Mouse (Mus musculus) hindbrain, embryonic 14.5 days (tissue): ENCODE measurements around the gene Lpin2. TPM values are rescaled to one million over a fixed set of nuclear protein-coding genes. Genes with fewer than 3 reads are reported as not detected.
A peak's percentile ranks its signal among the peaks of the same experiment; 100 is the strongest.

Experiments
- ATAC-seq: fragments of 200-750 bp; cut with Nextera tagmentation; 2 replicates; pipeline ENCODE4 v1.8.0; 2017; ENCODE audit warnings: moderate number of reproducible peaks, mild to moderate bottlenecking, moderate TSS enrichment, moderate library complexity; ENCODE audit not compliant: low FRiP score
- DNase-seq: peaks from one replicate; pipeline ENCODE4 v3.0.0-alpha.2; 2015; ENCODE audit warnings: low spot score
- H3K27ac ChIP-seq: fragments of 300-500 bp; sonication (generic); 2 replicates; pipeline ENCODE4 v1.5.1; 2014; ENCODE audit warnings: mild to moderate bottlenecking, moderate library complexity
- H3K27me3 ChIP-seq: fragments of 300-500 bp; sonication (generic); 2 replicates; pipeline ENCODE4 v1.6.1; 2014; ENCODE audit warnings: mild to moderate bottlenecking, low read length, mixed read lengths; ENCODE audit not compliant: control insufficient read depth, insufficient read depth
- H3K36me3 ChIP-seq: fragments of 300-500 bp; sonication (generic); replicated peaks from 2 replicates; pipeline ENCODE4 v1.6.1; 2014; ENCODE audit not compliant: control insufficient read depth, insufficient read depth
- H3K4me1 ChIP-seq: fragments of 300-500 bp; sonication (generic); replicated peaks from 2 replicates; pipeline ENCODE4 v1.6.1; 2014; ENCODE audit warnings: antibody characterized with exemption, low read length, mixed read lengths; ENCODE audit not compliant: control insufficient read depth, insufficient read depth
- H3K4me2 ChIP-seq: fragments of 300-500 bp; sonication (generic); replicated peaks from 2 replicates; pipeline ENCODE4 v1.6.1; 2014; ENCODE audit warnings: mild to moderate bottlenecking, moderate library complexity
- H3K4me3 ChIP-seq: fragments of 300-500 bp; sonication (generic); replicated peaks from 2 replicates; pipeline ENCODE4 v1.5.1; 2014; ENCODE audit warnings: mild to moderate bottlenecking, low read length
- H3K9ac ChIP-seq: fragments of 300-500 bp; sonication (generic); 2 replicates; pipeline ENCODE4 v1.6.1; 2014
- H3K9me3 ChIP-seq: fragments of 300-500 bp; sonication (generic); 2 replicates; pipeline ENCODE4 v1.6.1; 2016; ENCODE audit warnings: low read length; ENCODE audit not compliant: control insufficient read depth
- WGBS: fragments of 180-500 bp; shearing (Covaris S2); extraction: QIAGEN DNeasy Blood & Tissue Kit; methylation state at CpG from one replicate; pipeline ENCODE4 v1.1.7; 2014; 5-methylcytosine and 5-hydroxymethylcytosine counted together
- polyA plus RNA-seq: library from polyadenylated mRNA; unstranded; fragments of >200 nt; fragmentation: Nextera tagmentation; extraction: Ambion mirVana; gene quantifications from 2 replicates; pipeline ENCODE4 v1.2.1, GENCODE M21; 2014

Lpin2 gene
- polyA plus RNA-seq, 1 experiment from 2014 or later = 44.1 TPM

DNA sequence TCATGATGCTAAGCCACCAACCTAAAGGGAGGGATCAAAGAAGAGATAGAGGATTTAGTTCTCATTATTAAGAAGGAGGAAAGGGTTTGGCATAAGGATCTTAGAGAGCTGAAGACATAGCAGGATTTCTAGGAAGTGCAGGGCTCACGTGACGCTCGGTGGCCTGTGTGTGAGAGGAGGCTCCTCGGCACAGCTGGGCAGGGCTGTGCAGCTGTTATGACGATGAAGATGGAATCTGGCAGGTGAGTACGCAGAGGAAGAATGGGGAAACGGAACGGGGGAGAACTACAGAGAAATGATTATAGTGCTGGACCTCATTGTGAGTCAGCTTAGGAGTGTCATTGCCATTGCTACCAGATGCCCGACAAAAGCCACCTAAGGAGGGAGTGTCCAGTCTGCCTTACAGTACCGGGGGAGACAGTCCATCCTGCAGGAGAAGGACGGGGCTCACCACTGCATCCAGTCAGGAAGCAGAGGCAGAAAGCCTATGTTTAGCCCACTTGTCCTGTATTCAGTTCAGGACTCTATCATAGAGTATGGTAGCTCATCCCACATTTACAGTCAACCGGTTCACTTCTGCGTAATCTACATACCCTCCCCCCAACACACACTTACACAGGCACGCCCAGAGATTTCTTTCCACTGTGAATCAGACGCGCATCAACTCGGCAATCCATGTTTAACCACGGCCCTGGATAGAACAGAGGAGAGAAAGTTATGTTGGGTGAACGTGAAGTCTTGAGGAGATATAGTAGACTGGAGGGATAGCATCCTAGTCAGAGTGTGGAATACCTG, 37.8 kb upstream of the Lpin2 start:
- H3K4me1 ChIP-seq = no peaks in the 10 kb centered on the region
- ATAC-seq (no peak), DNase-seq (no peak)
- H3K4me3 ChIP-seq = no peak overlapping the region
- H3K27me3 ChIP-seq = no peaks in the 10 kb centered on the region
- WGBS = 89% methylated on average over 19 of the region's 19 CpGs
- no peak overlapping the region for H3K27ac ChIP-seq
- H3K36me3 ChIP-seq = no peaks in the 10 kb centered on the region
- H3K4me2 ChIP-seq = no peak overlapping the region
- no peak overlapping the region for H3K9ac ChIP-seq
- no peaks in the 10 kb centered on the region for H3K9me3 ChIP-seq

DNA sequence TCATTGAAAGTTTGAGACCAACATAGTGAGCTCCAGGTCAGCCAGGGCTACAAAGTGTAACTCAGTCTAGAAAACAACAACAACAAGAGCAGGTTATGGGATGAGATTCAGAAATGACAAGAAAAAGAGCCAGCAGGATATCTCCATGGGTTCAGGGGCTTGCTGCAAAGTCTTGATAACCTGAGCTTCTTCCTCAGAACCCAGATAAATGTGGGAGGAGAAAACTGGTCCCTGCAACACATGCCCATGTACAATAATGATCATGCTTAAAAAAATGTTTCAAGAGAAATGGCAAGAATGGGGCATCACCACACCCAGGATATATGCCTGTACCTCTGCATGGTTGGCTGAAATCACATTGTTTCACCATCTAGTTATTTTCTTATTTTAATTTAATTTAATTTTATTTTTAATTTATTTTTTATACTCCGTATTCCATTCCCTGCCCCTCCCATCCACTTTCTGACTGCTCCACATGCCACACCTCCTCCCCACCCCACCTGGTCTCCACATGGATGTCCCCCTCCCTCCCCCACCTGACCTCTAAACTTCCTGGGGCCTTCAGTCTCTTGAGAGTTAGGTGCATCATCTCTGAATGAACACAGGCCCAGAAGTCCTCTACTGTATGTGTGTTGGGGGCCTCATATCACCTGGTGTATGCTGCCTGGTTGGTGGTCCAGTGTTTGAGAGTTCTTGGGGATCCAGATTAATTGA, 37.0 kb upstream of the Lpin2 start:
- Histone ChIP-seq H3K27ac (no peak overlapping the region), H3K9me3 (no peaks in the 10 kb centered on the region), H3K36me3 (no peaks in the 10 kb centered on the region), H3K4me1 (no peaks in the 10 kb centered on the region), H3K4me2 (no peak overlapping the region), H3K27me3 (no peaks in the 10 kb centered on the region), H3K9ac (no peak overlapping the region), H3K4me3 (no peak overlapping the region)
- DNase-seq (no peak), ATAC-seq (no peak)
- WGBS = 93% methylated on average over 1 of the region's 1 CpGs

GRCm38 (mm10) chr17:71153356-71153755, 29.0 kb upstream of the Lpin2 start:
- no peak overlapping the region for H3K27ac ChIP-seq
- DNase-seq (no peak), ATAC-seq (no peak)
- H3K36me3 ChIP-seq = no peaks in the 10 kb centered on the region
- no peak overlapping the region for H3K9ac ChIP-seq
- 67% methylated on average over 4 of the region's 4 CpGs for WGBS
- H3K4me3 ChIP-seq = no peak overlapping the region
- H3K4me2 ChIP-seq = no peak overlapping the region
- H3K9me3 ChIP-seq = no peaks in the 10 kb centered on the region
- no peaks in the 10 kb centered on the region for H3K4me1 ChIP-seq
- H3K27me3 ChIP-seq = no peaks in the 10 kb centered on the region

- DNase-seq (no peak), ATAC-seq (no peak)
- H3K36me3 ChIP-seq = no peaks in the 10 kb centered on the region
- H3K4me1 ChIP-seq = no peaks in the 10 kb centered on the region
- no peaks in the 10 kb centered on the region for H3K9me3 ChIP-seq
- no peak overlapping the region for H3K27ac ChIP-seq
- H3K4me3 ChIP-seq = no peak overlapping the region
- H3K27me3 ChIP-seq = no peaks in the 10 kb centered on the region
- no peak overlapping the region for H3K4me2 ChIP-seq
- WGBS = 59% methylated on average over 1 of the region's 1 CpGs
- H3K9ac ChIP-seq = no peak overlapping the region
These were observed 27.1 kb upstream of the Lpin2 start for GRCm38 (mm10) chr17:71155271-71155670.

GRCm38 (mm10) chr17:71159152-71159567, 23.2 kb upstream of the Lpin2 start:
- ATAC-seq = no peak
- Histone ChIP-seq H3K4me3 (no peak overlapping the region), H3K27ac (no peak overlapping the region), H3K4me2 (no peak overlapping the region), H3K9me3 (no peaks in the 10 kb centered on the region), H3K36me3 (no peaks in the 10 kb centered on the region), H3K27me3 (no peaks in the 10 kb centered on the region), H3K4me1 (no peaks in the 10 kb centered on the region), H3K9ac (no peak overlapping the region)
- no peak for DNase-seq
- WGBS = 22% methylated on average over 4 of the region's 4 CpGs

GRCm38 (mm10) chr17:71159720-71160119, 22.6 kb upstream of the Lpin2 start:
- no peaks in the 10 kb centered on the region for H3K4me1 ChIP-seq
- 72% methylated on average over 8 of the region's 8 CpGs for WGBS
- ATAC-seq (no peak), DNase-seq (no peak)
- no peaks in the 10 kb centered on the region for H3K9me3 ChIP-seq
- no peaks in the 10 kb centered on the region for H3K36me3 ChIP-seq
- no peaks in the 10 kb centered on the region for H3K27me3 ChIP-seq
- H3K27ac ChIP-seq = no peak overlapping the region
- H3K9ac ChIP-seq = no peak overlapping the region
- no peak overlapping the region for H3K4me3 ChIP-seq
- no peak overlapping the region for H3K4me2 ChIP-seq

DNA sequence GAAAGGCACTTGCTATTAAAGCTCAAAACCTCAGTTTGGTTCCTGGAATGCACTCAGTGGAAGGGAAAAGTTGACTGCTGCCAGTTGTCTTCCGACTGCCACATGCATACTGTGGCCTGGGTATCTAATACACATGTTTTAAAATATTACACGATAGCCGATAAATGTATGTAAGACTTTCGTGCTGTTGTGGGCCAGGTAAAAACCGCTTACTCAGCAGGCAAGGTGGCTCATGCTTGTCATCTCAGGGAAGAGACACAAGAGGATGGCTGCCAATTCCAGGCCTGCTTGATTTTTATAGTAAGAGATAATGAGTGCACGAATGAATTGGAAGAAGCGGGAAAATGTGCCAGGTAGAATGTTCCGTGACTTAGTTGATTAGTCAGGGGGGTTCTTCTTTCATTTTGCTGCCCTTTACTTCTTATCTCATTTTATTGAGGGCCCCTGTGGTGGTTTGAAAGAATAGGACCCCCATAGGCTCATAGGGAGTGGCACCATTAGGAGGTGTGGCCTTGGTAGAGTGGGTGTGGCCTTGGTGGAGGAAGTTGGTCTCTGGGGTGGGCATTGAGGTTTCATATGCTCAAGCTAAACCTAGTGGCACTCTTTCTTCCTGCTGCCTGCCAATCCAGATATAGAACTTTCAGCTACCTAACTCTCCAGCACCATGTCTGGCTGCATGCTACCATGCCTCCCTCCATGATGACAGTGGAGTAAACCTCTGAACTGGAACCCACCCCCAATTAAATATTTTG, 21.9 kb upstream of the Lpin2 start:
- Histone ChIP-seq H3K9ac (no peak overlapping the region), H3K27ac (no peak overlapping the region), H3K4me2 (no peak overlapping the region), H3K4me1 (no peaks in the 10 kb centered on the region), H3K4me3 (no peak overlapping the region), H3K36me3 (no peaks in the 10 kb centered on the region), H3K27me3 (no peaks in the 10 kb centered on the region), H3K9me3 (no peaks in the 10 kb centered on the region)
- 92% methylated on average over 8 of the region's 8 CpGs for WGBS
- ATAC-seq = no peak
- DNase-seq = no peak

DNA sequence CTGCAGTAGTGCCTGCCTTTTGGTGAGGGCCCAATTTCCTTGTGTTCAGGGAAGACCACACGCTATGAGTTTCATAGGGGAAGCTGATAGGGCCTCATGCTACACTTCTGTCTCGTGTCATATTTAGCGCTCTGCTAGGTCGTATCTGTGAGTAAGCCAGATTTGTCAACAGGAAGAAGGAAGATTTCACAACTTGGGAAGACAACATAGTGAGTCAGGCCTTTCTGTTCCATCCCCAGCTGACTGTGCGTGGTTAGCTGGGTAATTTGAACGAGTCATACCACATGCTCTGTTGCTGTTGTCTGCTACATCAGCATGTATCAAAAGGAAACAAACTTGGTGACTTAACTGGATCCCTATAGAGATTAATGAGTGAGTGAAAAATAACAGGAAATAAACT, 17.4 kb upstream of the Lpin2 start:
- no peaks in the 10 kb centered on the region for H3K9me3 ChIP-seq
- no peak overlapping the region for H3K4me2 ChIP-seq
- 88% methylated on average over 6 of the region's 6 CpGs for WGBS
- H3K27ac ChIP-seq = no peak overlapping the region
- ATAC-seq (no peak), DNase-seq (no peak)
- no peaks in the 10 kb centered on the region for H3K4me1 ChIP-seq
- no peak overlapping the region for H3K4me3 ChIP-seq
- H3K36me3 ChIP-seq = no peaks in the 10 kb centered on the region
- no peak overlapping the region for H3K9ac ChIP-seq
- no peaks in the 10 kb centered on the region for H3K27me3 ChIP-seq

DNA sequence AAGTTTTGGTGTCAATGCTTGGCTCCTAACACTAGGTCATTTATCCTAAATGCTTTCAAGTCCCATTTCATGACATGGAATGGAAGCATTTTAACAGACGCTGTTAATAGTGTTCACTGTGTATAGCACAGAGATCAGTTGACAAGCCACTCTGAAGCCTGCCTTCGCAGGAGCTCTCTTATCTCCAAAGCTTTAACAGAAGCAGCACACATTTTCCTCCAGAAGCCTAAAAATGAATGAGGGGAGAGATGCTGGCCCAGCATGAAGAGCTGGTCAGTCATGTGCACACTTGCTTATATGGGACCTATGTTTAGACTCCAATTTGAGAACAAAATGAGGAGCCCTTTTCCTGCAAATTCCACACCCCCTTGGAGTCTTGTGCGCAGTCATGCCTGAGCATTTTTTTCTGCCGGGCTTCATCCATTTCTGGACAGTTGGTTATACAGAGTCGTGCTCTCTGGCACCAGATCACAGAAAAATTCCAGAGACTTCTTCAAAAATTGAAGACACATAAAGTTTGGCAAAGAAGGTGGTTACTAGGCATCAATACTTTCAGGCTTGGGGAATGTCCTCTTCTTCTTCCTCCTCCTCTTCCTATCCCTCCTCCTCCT, 14.1 kb upstream of the Lpin2 start:
- Histone ChIP-seq H3K9ac (no peak overlapping the region), H3K36me3 (no peaks in the 10 kb centered on the region), H3K27me3 (no peaks in the 10 kb centered on the region), H3K4me3 (no peak overlapping the region), H3K4me1 (no peaks in the 10 kb centered on the region), H3K4me2 (no peak overlapping the region), H3K27ac (no peak overlapping the region), H3K9me3 (no peaks in the 10 kb centered on the region)
- ATAC-seq (no peak), DNase-seq (peak; percentile 14)
- WGBS = 87% methylated on average over 5 of the region's 5 CpGs
